ENCODE assay signal across 10 mouse cellular contexts in genomic region chr11:87453216-87454034, GRCm38 (mm10). TPM values are rescaled to one million over a fixed set of nuclear protein-coding genes. Genes with fewer than 3 reads are reported as not detected.
DNase-seq lines count a peak whose midpoint lies in the region; ATAC-seq and TF ChIP-seq lines count a peak whose summit lies in the region.
"Had no signal": no experiment of that assay in that cellular context is flagged by ENCODE, and none has a peak within 500 bp of the region (broad histone marks: within the 10 kb centered on the region; RNA-seq: fewer than 3 reads in every experiment).

No protein-coding gene starts in this region.

- no peaks in the 10 kb centered on the region for H3K27me3 ChIP-seq in heart, embryonic 12.5 days (replicated peaks)
- H3K27me3 ChIP-seq in E14TG2a.4 (ENCODE audit: insufficient read depth, low read length): no peaks in the 10 kb centered on the region
- no peaks in the 10 kb centered on the region for H3K27me3 ChIP-seq in liver, embryonic 12.5 days (replicated peaks)
- H3K27me3 ChIP-seq: neural tube, embryonic 12.5 days had no signal

- H3K9me3 ChIP-seq in heart, embryonic 12.5 days (replicated peaks): no peaks in the 10 kb centered on the region
- H3K9me3 ChIP-seq in E14TG2a.4 (ENCODE audit: low read length): no peaks in the 10 kb centered on the region
- H3K9me3 ChIP-seq in liver, embryonic 12.5 days (replicated peaks): no peaks in the 10 kb centered on the region
- H3K9me3 ChIP-seq: G1E; neural tube, embryonic 12.5 days had no signal

- H3K36me3 ChIP-seq in heart, embryonic 12.5 days: no peaks in the 10 kb centered on the region
- no peaks in the 10 kb centered on the region for H3K36me3 ChIP-seq in E14TG2a.4 (ENCODE audit: insufficient read depth, low read length)
- H3K36me3 ChIP-seq in liver, embryonic 12.5 days: no peaks in the 10 kb centered on the region
- H3K36me3 ChIP-seq: G1E; neural tube, embryonic 12.5 days had no signal

- peak overlapping the region; percentile 41 for H3K4me2 ChIP-seq in heart, embryonic 12.5 days
- H3K4me2 ChIP-seq in liver, embryonic 12.5 days: peak overlapping the region; percentile 22
- H3K4me2 ChIP-seq: neural tube, embryonic 12.5 days had no signal

- TF ChIP-seq CTCF in E14TG2a.4 (conservative IDR thresholded peaks at IDR 0.05; ENCODE audit: low read length): no peak

- intact Hi-C loops in heart, postnatal 36 days (cut with DNase I): no loop called here
- intact Hi-C loops in left cerebral cortex, postnatal 4 days (cut with DNase I): no loop called here

- no peak for DNase-seq in heart, postnatal 36 days
- DNase-seq in kidney, adult 11 months: peak; percentile 74
- no peak for DNase-seq in cerebellum, adult 18-20 months
- DNase-seq in left cerebral cortex, postnatal 4 days: no peak
- DNase-seq in cerebellum, postnatal 4 days (ENCODE audit: low spot score in 2 of 2): no peak

- WGBS in heart, embryonic 12.5 days: 18% methylated on average over 13 of the region's 13 CpGs
- WGBS in liver, embryonic 12.5 days (ENCODE audit: insufficient replicate concordance): 19% methylated on average over 13 of the region's 13 CpGs

- ATAC-seq in heart, embryonic 12.5 days (ENCODE audit: insufficient number of reproducible peaks, low FRiP score): no peak
- ATAC-seq in liver, embryonic 12.5 days: no peak

- H3K4me3 ChIP-seq in heart, embryonic 12.5 days: no peak overlapping the region
- peak overlapping the region; percentile 61 for H3K4me3 ChIP-seq in E14TG2a.4 (replicated peaks; ENCODE audit: low read length)
- no peak overlapping the region for H3K4me3 ChIP-seq in liver, embryonic 12.5 days
- H3K4me3 ChIP-seq: neural tube, embryonic 12.5 days had no signal

- no peak overlapping the region for H3K9ac ChIP-seq in heart, embryonic 12.5 days
- peak overlapping the region; percentile 37 for H3K9ac ChIP-seq in liver, embryonic 12.5 days
- H3K9ac ChIP-seq: neural tube, embryonic 12.5 days had no signal

- peaks cover 8% of the 10 kb centered on the region for H3K4me1 ChIP-seq in heart, embryonic 12.5 days (replicated peaks)
- H3K4me1 ChIP-seq in E14TG2a.4 (replicated peaks; ENCODE audit: low read depth, low read length): peaks cover 30% of the 10 kb centered on the region
- H3K4me1 ChIP-seq in liver, embryonic 12.5 days: peaks cover 29% of the 10 kb centered on the region
- H3K4me1 ChIP-seq: neural tube, embryonic 12.5 days had no signal

- H3K27ac ChIP-seq in heart, embryonic 12.5 days (ENCODE audit: poor library complexity, severe bottlenecking): no peak overlapping the region
- H3K27ac ChIP-seq in liver, embryonic 12.5 days: no peak overlapping the region
- H3K27ac ChIP-seq: neural tube, embryonic 12.5 days had no signal

RNA-seq across cellular contexts. Expression of gene Tex14, which starts 48.6 kb away (rescaled TPM):
- 0.27 and 0.45 TPM in 2 replicates for polyA plus RNA-seq in heart, embryonic 12.5 days (2016; fragmentation: Nextera tagmentation; extraction: Ambion mirVana)
- total RNA-seq in heart, postnatal 36 days (2021): under 1 TPM in 1 of 2 experiments, not detected in 1; 0.33 TPM
- not detected in 2 replicates for polyA plus RNA-seq in liver, embryonic 12.5 days (2016; fragmentation: Nextera tagmentation; extraction: Ambion mirVana)
- total RNA-seq in left cerebral cortex, postnatal 4 days (2021): under 1 TPM; 0.34 to 0.44 TPM
- polyA plus RNA-seq: G1E had no signal

RNA-seq across cellular contexts. Expression of gene Rad51c, which starts 48.7 kb away (rescaled TPM):
- 10.8 and 11.5 TPM in 2 replicates for polyA plus RNA-seq in heart, embryonic 12.5 days (2016; fragmentation: Nextera tagmentation; extraction: Ambion mirVana)
- total RNA-seq in heart, postnatal 36 days (2021): 1 to 10 TPM; 1.1 to 1.3 TPM
- 5.0 and 5.9 TPM in 2 replicates for polyA plus RNA-seq in liver, embryonic 12.5 days (2016; fragmentation: Nextera tagmentation; extraction: Ambion mirVana)
- 1 to 10 TPM; 4.0 to 4.8 TPM for total RNA-seq in left cerebral cortex, postnatal 4 days (2021)
